Mouse (Mus musculus) liver, embryonic 11.5 days (tissue): ENCODE results near the gene 1810043G02Rik. TPM values are rescaled to one million over a fixed set of nuclear protein-coding genes. Genes with fewer than 3 reads are reported as not detected.

Experiments used
- ATAC-seq: fragments of 200-750 bp; cut with Nextera tagmentation; replicated peaks from 2 replicates; pipeline ENCODE4 v1.8.0; 2017; ENCODE audit warnings: moderate number of reproducible peaks, mild to moderate bottlenecking, moderate TSS enrichment, moderate library complexity; ENCODE audit not compliant: low FRiP score
- DNase-seq: peaks from one replicate; pipeline ENCODE4 v3.0.0-alpha.2; 2017; ENCODE audit warnings: low spot score
- H3K27ac ChIP-seq: fragments of 300-500 bp; sonication (generic); 2 replicates; pipeline ENCODE4 v1.5.1; 2014; ENCODE audit warnings: mild to moderate bottlenecking, low read depth, low read length, control low read depth
- H3K27me3 ChIP-seq: fragments of 300-500 bp; sonication (generic); replicated peaks from 2 replicates; pipeline ENCODE4 v1.6.1; 2014; ENCODE audit warnings: low read length, mixed read lengths; ENCODE audit not compliant: control insufficient read depth, insufficient read depth
- H3K36me3 ChIP-seq: fragments of 300-500 bp; sonication (generic); 2 replicates; pipeline ENCODE4 v1.6.1; 2014; ENCODE audit warnings: mild to moderate bottlenecking, low read length, moderate library complexity, mixed read lengths; ENCODE audit not compliant: control insufficient read depth, insufficient read depth
- H3K4me1 ChIP-seq: fragments of 300-500 bp; sonication (generic); replicated peaks from 2 replicates; pipeline ENCODE4 v1.6.1; 2014; ENCODE audit warnings: low read length, mixed read lengths; ENCODE audit not compliant: control insufficient read depth, insufficient read depth
- H3K4me2 ChIP-seq: fragments of 300-500 bp; sonication (generic); 2 replicates; pipeline ENCODE4 v1.6.1; 2014; ENCODE audit warnings: mild to moderate bottlenecking, control low read depth, moderate library complexity
- H3K4me3 ChIP-seq: fragments of 300-500 bp; sonication (generic); 2 replicates; pipeline ENCODE4 v1.5.1; 2014; ENCODE audit warnings: low read depth, low read length, control low read depth
- H3K9ac ChIP-seq: fragments of 300-500 bp; sonication (generic); 2 replicates; pipeline ENCODE4 v1.6.1; 2014; ENCODE audit warnings: low read depth, low read length, control low read depth
- H3K9me3 ChIP-seq: fragments of 300-500 bp; sonication (generic); 2 replicates; pipeline ENCODE4 v1.6.1; 2016; ENCODE audit warnings: low read length, inconsistent platforms, mixed read lengths; ENCODE audit not compliant: control insufficient read depth
- WGBS: fragments of 180-500 bp; shearing (Covaris S2); extraction: QIAGEN DNeasy Blood & Tissue Kit; methylation state at CpG from one replicate; pipeline ENCODE4 v1.1.7; 2014; 5-methylcytosine and 5-hydroxymethylcytosine counted together
- polyA plus RNA-seq: library from polyadenylated mRNA; unstranded; fragments of >200 nt; fragmentation: Nextera tagmentation; extraction: Ambion mirVana; gene quantifications from 2 replicates; pipeline ENCODE4 v1.2.1, GENCODE M21; 2014

1810043G02Rik gene
- polyA plus RNA-seq, 1 experiment from 2014 or later: 12.8 TPM

GRCm38 (mm10) chr10:77971191-77971590, 7.1 kb upstream of the 1810043G02Rik start:
- no peaks in the 10 kb centered on the region for H3K36me3 ChIP-seq
- H3K4me3 ChIP-seq: no peak overlapping the region
- 0 out of 2 replicates have a peak, but pooled peaks cover 2% of the 10 kb centered on the region for H3K4me1 ChIP-seq
- no peak overlapping the region for H3K4me2 ChIP-seq
- no peak overlapping the region for H3K9ac ChIP-seq
- peaks cover 32% of the 10 kb centered on the region for H3K27me3 ChIP-seq
- ATAC-seq: no peak
- no peaks in the 10 kb centered on the region for H3K9me3 ChIP-seq
- no peak for DNase-seq
- WGBS: 49% methylated on average over 10 of the region's 10 CpGs
- no peak overlapping the region for H3K27ac ChIP-seq

- ATAC-seq: no peak
- H3K9me3 ChIP-seq: no peaks in the 10 kb centered on the region
- H3K4me1 ChIP-seq: 0 out of 2 replicates have a peak, but pooled peaks cover 2% of the 10 kb centered on the region
- H3K4me2 ChIP-seq: no peak overlapping the region
- WGBS: 53% methylated on average over 17 of the region's 17 CpGs
- H3K27me3 ChIP-seq: peaks cover 31% of the 10 kb centered on the region
- no peak overlapping the region for H3K4me3 ChIP-seq
- no peaks in the 10 kb centered on the region for H3K36me3 ChIP-seq
- H3K9ac ChIP-seq: no peak overlapping the region
- DNase-seq: peak; percentile 59
- no peak overlapping the region for H3K27ac ChIP-seq
These were observed 6.4 kb upstream of the 1810043G02Rik start for GRCm38 (mm10) chr10:77971709-77972553.

GRCm38 (mm10) chr10:77974323-77974722, 4.0 kb upstream of the 1810043G02Rik start:
- Histone ChIP-seq H3K9me3 (no peaks in the 10 kb centered on the region), H3K27ac (no peak overlapping the region), H3K4me3 (no peak overlapping the region), H3K4me2 (no peak overlapping the region), H3K36me3 (no peaks in the 10 kb centered on the region), H3K4me1 (peaks cover 10% of the 10 kb centered on the region), H3K27me3 (peaks cover 14% of the 10 kb centered on the region), H3K9ac (no peak overlapping the region)
- 69% methylated on average over 5 of the region's 5 CpGs for WGBS
- no peak for DNase-seq
- no peak for ATAC-seq

- ATAC-seq: no peak
- Histone ChIP-seq H3K4me1 (peaks cover 10% of the 10 kb centered on the region), H3K4me2 (no peak overlapping the region), H3K27me3 (peaks cover 9% of the 10 kb centered on the region), H3K27ac (no peak overlapping the region), H3K36me3 (no peaks in the 10 kb centered on the region), H3K9me3 (no peaks in the 10 kb centered on the region), H3K4me3 (no peak overlapping the region), H3K9ac (no peak overlapping the region)
- 65% methylated on average over 5 of the region's 5 CpGs for WGBS
- DNase-seq: no peak
These were observed 3.5 kb upstream of the 1810043G02Rik start for GRCm38 (mm10) chr10:77974811-77975210.

- H3K4me3 ChIP-seq: no peak overlapping the region
- DNase-seq (no peak), ATAC-seq (no peak)
- no peak overlapping the region for H3K9ac ChIP-seq
- no peaks in the 10 kb centered on the region for H3K9me3 ChIP-seq
- H3K4me2 ChIP-seq: no peak overlapping the region
- peaks cover under 1% of the 10 kb centered on the region for H3K27me3 ChIP-seq
- WGBS: 16% methylated on average over 4 of the region's 4 CpGs
- no peak overlapping the region for H3K27ac ChIP-seq
- no peaks in the 10 kb centered on the region for H3K36me3 ChIP-seq
- H3K4me1 ChIP-seq: peaks cover 10% of the 10 kb centered on the region
These were observed 2.7 kb upstream of the 1810043G02Rik start for GRCm38 (mm10) chr10:77975653-77976052.

GRCm38 (mm10) chr10:77976458-77977150, 1.7 kb upstream of the 1810043G02Rik start:
- Histone ChIP-seq H3K4me2 (no peak overlapping the region), H3K4me3 (no peak overlapping the region), H3K9ac (no peak overlapping the region), H3K27me3 (no peaks in the 10 kb centered on the region), H3K9me3 (no peaks in the 10 kb centered on the region), H3K36me3 (no peaks in the 10 kb centered on the region), H3K27ac (no peak overlapping the region), H3K4me1 (peaks cover 10% of the 10 kb centered on the region)
- ATAC-seq (no peak), DNase-seq (no peak)
- 74% methylated on average over 8 of the region's 8 CpGs for WGBS

GRCm38 (mm10) chr10:77984660-77985059, 6.3 kb downstream of the 1810043G02Rik start:
- DNase-seq (peak; percentile 66), ATAC-seq (peak; percentile 63)
- Histone ChIP-seq H3K4me2 (no peak overlapping the region), H3K36me3 (peaks cover 19% of the 10 kb centered on the region), H3K4me1 (no peaks in the 10 kb centered on the region), H3K4me3 (no peak overlapping the region), H3K27ac (no peak overlapping the region), H3K9ac (no peak overlapping the region), H3K27me3 (no peaks in the 10 kb centered on the region), H3K9me3 (no peaks in the 10 kb centered on the region)
- 2% methylated on average over 4 of the region's 4 CpGs for WGBS

- Histone ChIP-seq H3K9ac (no peak overlapping the region), H3K4me1 (no peaks in the 10 kb centered on the region), H3K4me3 (no peak overlapping the region), H3K9me3 (no peaks in the 10 kb centered on the region), H3K4me2 (no peak overlapping the region), H3K36me3 (peaks cover 30% of the 10 kb centered on the region), H3K27me3 (no peaks in the 10 kb centered on the region), H3K27ac (no peak overlapping the region)
- no peak for ATAC-seq
- WGBS: 87% methylated on average over 5 of the region's 5 CpGs
- DNase-seq: no peak
These were observed 7.5 kb downstream of the 1810043G02Rik start for GRCm38 (mm10) chr10:77985775-77986174.
